Mouse (Mus musculus) right cerebral cortex, postnatal 4 days (tissue): Measurements from ENCODE around the gene Pld1.

Experiments used
- DNase-seq: peaks from one replicate; pipeline ENCODE4 v3.0.0-alpha.2; 2022

The Pld1 gene

DNA sequence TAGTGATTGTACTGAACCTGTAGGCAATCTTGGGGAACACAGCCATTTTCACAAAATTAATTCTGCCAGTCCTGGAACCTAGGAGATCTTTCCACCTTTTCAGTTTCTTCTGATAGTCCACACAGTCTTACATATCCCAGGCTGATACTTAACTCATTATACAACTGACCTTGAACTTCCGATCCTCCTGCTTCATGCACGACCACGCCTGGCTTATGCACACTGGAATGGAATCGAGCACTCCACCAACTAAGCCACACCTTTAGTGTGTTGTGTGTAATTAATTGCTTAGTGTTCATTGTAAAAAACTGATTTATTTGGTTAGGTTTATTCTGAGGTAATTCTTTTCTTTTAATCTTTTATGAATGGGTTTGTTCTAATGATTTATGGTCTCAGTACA lies 122.2 kb downstream of the Pld1 start:
- DNase-seq, result no peak

DNA sequence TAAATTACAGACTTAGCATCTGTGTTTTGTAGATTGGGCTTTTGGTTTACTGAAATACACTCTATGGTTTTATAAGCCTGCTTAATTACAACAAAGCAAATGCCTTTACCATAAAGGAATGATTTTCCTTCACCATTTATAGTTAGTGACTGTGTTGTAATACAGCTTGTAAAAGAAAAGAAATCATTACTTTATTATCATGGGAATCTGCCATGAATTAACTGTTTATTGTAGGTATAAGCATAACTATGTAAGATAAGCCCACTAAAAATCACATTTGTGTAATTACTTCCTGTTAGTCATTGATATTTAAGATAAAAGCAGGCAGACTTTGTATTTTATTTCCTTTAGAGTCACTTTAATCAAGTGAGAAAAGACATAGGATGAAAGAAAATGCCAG lies 122.7 kb downstream of the Pld1 start:
- DNase-seq, result no peak

DNA sequence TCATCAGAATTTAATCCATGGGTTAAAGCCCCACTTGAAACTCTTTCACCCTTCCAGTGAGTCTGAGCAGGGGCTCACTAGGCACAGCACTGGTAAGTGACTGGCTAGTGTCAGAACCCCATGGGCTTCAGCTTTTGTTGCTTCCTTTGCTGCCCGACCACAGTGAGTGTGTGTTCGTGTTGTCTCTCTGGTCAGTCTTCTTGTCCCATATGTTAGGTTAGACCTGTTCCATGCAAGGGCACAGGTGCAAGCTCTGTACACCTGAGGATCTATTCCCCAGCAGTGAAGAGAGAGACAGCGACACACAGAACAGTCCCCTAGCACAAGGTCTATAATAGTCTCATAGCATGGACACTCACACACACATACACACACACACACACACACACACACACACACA lies 140.7 kb downstream of the Pld1 start:
- no peak for DNase-seq

- DNase-seq, result no peak
Observed at GRCm38 (mm10) chr3:28080116-28080515, 141.6 kb downstream of the Pld1 start.

GRCm38 (mm10) chr3:28081012-28081411 lies 142.5 kb downstream of the Pld1 start:
- no peak for DNase-seq

- no peak for DNase-seq
Observed at GRCm38 (mm10) chr3:28083218-28083617, 144.7 kb downstream of the Pld1 start.

DNA sequence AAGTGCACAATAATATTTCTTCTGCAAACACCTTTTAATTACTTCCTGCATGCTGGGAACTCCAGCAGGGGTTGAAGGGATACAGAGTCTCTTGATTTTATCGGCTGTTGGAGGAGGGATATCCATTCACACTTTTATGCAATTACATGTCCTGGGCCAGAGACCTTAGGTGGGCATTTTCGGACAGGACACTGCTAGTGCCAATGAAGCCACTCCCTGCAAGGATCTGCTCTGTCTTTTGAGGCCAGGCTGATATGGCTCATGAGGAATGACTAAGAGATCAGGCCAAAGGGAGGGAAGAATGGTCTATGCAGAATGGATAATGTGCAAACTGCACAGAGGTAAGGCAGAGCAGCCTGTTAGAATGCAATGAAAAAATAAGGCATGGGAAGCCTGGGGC lies 145.8 kb downstream of the Pld1 start:
- no peak for DNase-seq

DNA sequence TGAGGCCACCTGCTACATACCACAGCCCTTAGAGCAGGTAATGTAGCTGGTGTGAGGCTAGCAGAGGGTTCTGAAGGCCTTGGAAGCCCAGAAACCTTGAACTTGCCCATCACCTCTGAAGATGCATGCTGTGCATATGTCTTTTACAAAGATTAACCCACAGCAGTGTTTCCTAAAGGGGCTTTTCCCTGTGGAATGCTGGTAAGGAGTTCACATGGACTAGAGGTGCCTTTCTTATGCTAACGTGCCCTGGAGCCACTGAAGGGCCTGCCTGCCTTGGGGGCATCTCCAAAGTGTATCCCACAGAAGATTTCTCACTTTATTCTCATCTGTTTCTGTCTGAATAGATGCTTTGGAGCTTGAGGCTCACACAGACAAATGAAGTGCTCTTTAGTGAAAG lies 152.8 kb downstream of the Pld1 start:
- no peak for DNase-seq

- no peak for DNase-seq
Observed at GRCm38 (mm10) chr3:28091741-28092140, 153.2 kb downstream of the Pld1 start.

GRCm38 (mm10) chr3:28093684-28094302 lies 155.3 kb downstream of the Pld1 start:
- no peak for DNase-seq

- no peak for DNase-seq
Observed at GRCm38 (mm10) chr3:28095451-28095850, 157.0 kb downstream of the Pld1 start.

GRCm38 (mm10) chr3:28099175-28099574 lies 160.7 kb downstream of the Pld1 start:
- DNase-seq, result no peak

DNA sequence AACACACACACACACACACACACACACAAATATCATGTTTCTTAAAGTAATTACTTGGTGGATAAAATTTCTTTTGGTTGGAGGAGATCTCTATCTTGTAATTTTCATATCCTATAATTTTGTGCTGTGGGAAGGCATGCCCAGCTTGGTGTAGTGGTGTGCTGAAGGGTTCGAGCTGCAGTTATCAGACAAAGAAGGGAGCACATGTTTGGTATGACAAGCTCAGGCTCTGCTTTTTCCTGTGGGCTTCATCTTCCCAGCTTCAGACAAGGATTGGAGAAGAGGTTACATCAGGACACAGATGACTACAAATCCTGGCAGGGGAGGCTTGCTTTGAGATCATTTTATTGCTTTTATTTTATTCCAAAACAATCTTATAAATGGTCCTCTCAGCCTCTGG lies 166.5 kb downstream of the Pld1 start:
- DNase-seq, result no peak

GRCm38 (mm10) chr3:28107446-28108004 lies 169.0 kb downstream of the Pld1 start:
- peak; percentile 9 for DNase-seq

GRCm38 (mm10) chr3:28111516-28111915 lies 173.0 kb downstream of the Pld1 start:
- no peak for DNase-seq

GRCm38 (mm10) chr3:28113881-28114280 lies 175.4 kb downstream of the Pld1 start:
- DNase-seq, result no peak

GRCm38 (mm10) chr3:28141716-28142115 lies 203.2 kb downstream of the Pld1 start:
- DNase-seq, result no peak

DNA sequence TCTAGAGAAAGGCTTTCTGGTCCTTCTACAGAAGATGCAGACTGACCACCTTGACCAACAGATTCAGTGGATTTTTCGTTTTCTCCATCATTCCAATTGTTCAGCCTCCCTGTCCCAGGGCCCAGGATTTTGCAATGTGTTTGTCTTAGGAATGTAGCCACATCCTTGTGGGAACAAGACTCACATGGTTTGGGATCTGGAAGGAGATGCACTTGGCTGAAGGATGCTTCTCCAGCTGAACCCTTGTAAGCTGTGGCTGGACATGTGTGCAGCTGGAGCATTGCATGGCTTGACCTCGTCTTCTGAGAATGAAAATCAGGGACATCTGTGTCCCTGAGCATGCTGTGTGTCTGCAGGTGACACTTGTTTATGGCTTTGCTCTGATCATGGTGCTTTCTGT lies 203.6 kb downstream of the Pld1 start:
- DNase-seq, result no peak

GRCm38 (mm10) chr3:28144676-28145075 lies 206.2 kb downstream of the Pld1 start:
- DNase-seq, result no peak

- no peak for DNase-seq
Observed at GRCm38 (mm10) chr3:28145461-28145860, 207.0 kb downstream of the Pld1 start.

DNA sequence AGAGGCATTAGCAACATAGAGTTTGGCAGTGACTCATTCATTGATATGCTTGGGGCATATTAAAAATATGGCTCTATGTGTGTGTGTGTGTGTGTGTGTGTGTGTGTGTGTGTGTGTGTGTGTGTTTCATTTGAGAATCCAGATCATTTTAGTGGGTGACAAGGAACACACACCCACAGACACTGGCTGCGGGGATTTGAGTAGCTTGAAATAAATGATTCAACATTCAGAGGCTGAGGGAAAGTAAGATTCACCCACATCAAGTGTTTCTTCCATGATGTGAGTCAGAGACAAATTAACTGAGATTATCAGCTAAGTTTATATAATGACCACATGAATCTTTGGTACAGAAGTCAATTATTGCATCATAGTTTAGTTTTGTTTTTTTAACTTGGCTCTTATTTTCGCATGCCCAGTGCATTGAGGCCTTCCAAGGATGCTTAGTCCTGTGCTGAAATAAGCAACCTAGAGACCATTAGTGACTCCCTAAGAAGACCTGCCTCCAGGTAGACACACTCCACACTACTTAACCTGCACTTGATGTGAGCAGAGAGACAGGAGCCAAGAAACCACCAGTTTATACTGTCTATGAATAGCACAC lies 211.3 kb downstream of the Pld1 start:
- DNase-seq, result no peak

DNA sequence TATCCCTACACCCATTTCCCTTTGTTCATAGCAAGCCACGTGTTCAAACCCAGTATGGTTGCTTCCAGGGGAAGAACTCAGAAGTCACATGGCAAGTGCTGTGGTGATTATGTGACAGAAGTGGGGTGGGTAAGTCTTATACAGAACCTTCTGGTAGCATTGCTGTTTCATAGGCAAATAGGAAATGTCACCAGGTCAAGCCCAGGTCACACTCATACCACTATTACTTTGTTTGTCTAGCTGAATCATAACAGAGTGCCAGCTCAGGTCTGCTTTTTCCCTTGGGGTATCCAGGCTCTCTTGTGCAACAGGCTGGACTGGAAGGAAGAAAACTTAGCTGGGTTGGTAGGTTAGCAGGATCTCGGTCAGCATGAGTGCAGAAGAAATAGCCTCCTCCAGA lies 219.5 kb downstream of the Pld1 start:
- DNase-seq, result no peak

DNA sequence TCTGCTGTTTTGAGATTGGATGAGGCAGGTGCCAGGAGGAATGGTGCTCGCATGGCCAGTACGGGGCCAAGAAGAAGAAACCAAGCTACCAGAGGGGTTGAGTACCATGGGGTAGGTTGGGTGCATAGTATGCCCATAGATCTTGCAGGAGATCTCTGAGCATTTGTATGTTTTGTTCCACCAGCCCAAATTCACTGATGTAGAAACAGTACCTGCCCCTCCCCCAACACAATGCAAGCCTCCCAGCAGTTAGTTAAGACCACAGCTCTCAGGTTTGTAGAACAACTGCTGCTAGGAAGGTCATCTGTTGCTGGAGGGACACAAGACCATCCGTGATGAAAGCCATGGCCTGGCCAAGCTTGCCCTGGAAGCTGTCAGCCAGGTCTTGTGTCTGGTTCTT lies 220.4 kb downstream of the Pld1 start:
- no peak for DNase-seq

DNA sequence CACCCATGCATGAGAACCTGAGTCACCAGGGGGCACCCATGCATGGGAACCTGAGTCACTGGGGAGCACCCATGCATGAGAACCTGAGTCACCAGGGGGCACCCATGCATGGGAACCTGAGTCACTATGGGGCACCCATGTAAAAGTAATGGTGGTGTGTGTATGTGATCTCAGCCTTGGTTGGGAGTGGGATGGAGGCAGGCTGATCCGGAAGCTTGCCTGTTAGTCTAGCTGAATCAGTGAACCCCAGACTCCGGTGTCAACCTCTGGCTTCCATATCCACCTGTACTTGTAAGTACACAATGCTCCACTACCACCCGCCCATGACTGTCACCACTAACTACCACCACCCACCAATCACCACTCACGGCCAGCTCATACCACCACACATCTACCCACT lies 223.9 kb downstream of the Pld1 start:
- DNase-seq, result no peak

DNA sequence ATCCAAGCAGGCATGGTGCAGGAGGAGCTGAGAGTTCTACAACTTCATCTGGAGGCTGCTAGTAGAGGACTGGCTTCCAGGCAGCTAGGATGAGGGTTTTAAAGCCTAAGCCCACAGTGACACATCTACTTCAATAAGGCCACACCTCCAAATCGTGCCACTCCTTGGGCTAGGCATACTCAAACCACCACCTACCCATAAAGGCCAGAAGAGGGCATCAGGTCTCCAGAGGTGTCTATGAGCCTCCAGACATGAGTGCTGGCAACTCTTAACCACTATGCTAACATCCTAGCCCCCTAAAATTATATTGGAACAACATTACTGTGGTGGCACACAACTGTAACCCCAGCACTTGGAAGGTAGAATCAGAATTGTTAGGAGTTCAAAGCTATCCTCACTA lies 226.2 kb downstream of the Pld1 start:
- no peak for DNase-seq
